Comparison of ENCODE assay signal across 8 mouse cellular contexts in genomic region chr17:56036176-56036900, GRCm38 (mm10). TPM values are rescaled to one million over a fixed set of nuclear protein-coding genes. Genes with fewer than 3 reads are reported as not detected.
A peak's percentile ranks its signal among the peaks of the same experiment; 100 is the strongest.
DNase-seq lines count a peak whose midpoint lies in the region; ATAC-seq and TF ChIP-seq lines count a peak whose summit lies in the region.

Gene Sh3gl1 (minus strand): TSS chr17:56036635.

- peak within 1 kb of the TSS; percentile 47 for H3K4me2 ChIP-seq in embryonic facial prominence, embryonic 15.5 days (replicated peaks)
- peak within 1 kb of the TSS; percentile 70 for H3K4me2 ChIP-seq in limb, embryonic 14.5 days (replicated peaks; ENCODE audit: low read depth, low read length, severe bottlenecking)
- H3K4me2 ChIP-seq in midbrain, postnatal 0 days (ENCODE audit: low read depth, low read length, poor library complexity, severe bottlenecking) = peak within 1 kb of the TSS; percentile 68

- peak; percentile 99 for DNase-seq in 416B (ENCODE audit: low read depth)
- peak; percentile 99 for DNase-seq in heart, adult 8-10 months (ENCODE audit: low spot score)
- peak; percentile 99 for DNase-seq in kidney, adult 9 months
- peak; percentile 97 for DNase-seq in limb, embryonic 14.5 days (ENCODE audit: low spot score)
- DNase-seq in midbrain, postnatal 0 days (ENCODE audit: low spot score) = peak; percentile 98
- peak; percentile 99 for DNase-seq in spleen, postnatal 14 days (ENCODE audit: low spot score in 2 of 2)

- TF ChIP-seq CTCF in bone marrow, adult 2 months (IDR thresholded peaks at IDR 0.05; ENCODE audit: control insufficient read depth, insufficient read depth, low read length) = peak; percentile 99
- TF ChIP-seq CTCF in midbrain, postnatal 0 days (IDR thresholded peaks at IDR 0.05) = peak; percentile 100

- peak within 1 kb of the TSS; percentile 98 for H3K27ac ChIP-seq in bone marrow, adult 2 months (ENCODE audit: control insufficient read depth, insufficient read depth, low read depth, low read length, poor library complexity)
- H3K27ac ChIP-seq in embryonic facial prominence, embryonic 15.5 days (replicated peaks) = peak within 1 kb of the TSS; percentile 94
- H3K27ac ChIP-seq in limb, embryonic 14.5 days (replicated peaks; ENCODE audit: low read depth, low read length) = peak within 1 kb of the TSS; percentile 84
- H3K27ac ChIP-seq in midbrain, postnatal 0 days (ENCODE audit: low read depth, low read length) = peak within 1 kb of the TSS; percentile 90

- H3K4me1 ChIP-seq in bone marrow, adult 2 months (ENCODE audit: control insufficient read depth, insufficient read depth, low read length) = peaks cover 7% of the 10 kb centered on the region
- peaks cover 51% of the 10 kb centered on the region for H3K4me1 ChIP-seq in embryonic facial prominence, embryonic 15.5 days
- H3K4me1 ChIP-seq in limb, embryonic 14.5 days (ENCODE audit: control insufficient read depth, insufficient read depth, low read length) = peaks cover 20% of the 10 kb centered on the region
- H3K4me1 ChIP-seq in midbrain, postnatal 0 days (ENCODE audit: insufficient read depth, low read length) = peaks cover 4% of the 10 kb centered on the region

- peak; percentile 89 for ATAC-seq in embryonic facial prominence, embryonic 15.5 days (ENCODE audit: insufficient number of reproducible peaks, low FRiP score, low TSS enrichment, low read depth)
- ATAC-seq in limb, embryonic 14.5 days (ENCODE audit: low FRiP score, low read depth) = peak; percentile 90
- ATAC-seq in midbrain, postnatal 0 days (ENCODE audit: low FRiP score) = peak; percentile 92

- H3K9ac ChIP-seq in embryonic facial prominence, embryonic 15.5 days = peak within 1 kb of the TSS; percentile 86
- peak within 1 kb of the TSS; percentile 91 for H3K9ac ChIP-seq in limb, embryonic 14.5 days (ENCODE audit: low read depth, low read length, severe bottlenecking)
- H3K9ac ChIP-seq in midbrain, postnatal 0 days (replicated peaks; ENCODE audit: low read length, poor library complexity, severe bottlenecking) = peak within 1 kb of the TSS; percentile 97

- no peaks in the 10 kb centered on the region for H3K27me3 ChIP-seq in embryonic facial prominence, embryonic 15.5 days
- H3K27me3 ChIP-seq in limb, embryonic 14.5 days (ENCODE audit: control insufficient read depth, insufficient read depth, low read length) = no peaks in the 10 kb centered on the region
- H3K27me3 ChIP-seq in midbrain, postnatal 0 days (ENCODE audit: insufficient read depth, low read length) = no peaks in the 10 kb centered on the region

- H3K4me3 ChIP-seq in bone marrow, adult 2 months (replicated peaks; ENCODE audit: control insufficient read depth, low read depth, low read length) = peak within 1 kb of the TSS; percentile 96
- H3K4me3 ChIP-seq in embryonic facial prominence, embryonic 15.5 days (replicated peaks) = peak within 1 kb of the TSS; percentile 89
- peak within 1 kb of the TSS; percentile 80 for H3K4me3 ChIP-seq in limb, embryonic 14.5 days (replicated peaks; ENCODE audit: low read length)
- H3K4me3 ChIP-seq in midbrain, postnatal 0 days (ENCODE audit: low read depth, low read length) = peak within 1 kb of the TSS; percentile 89

- peaks cover 24% of the 10 kb centered on the region for H3K36me3 ChIP-seq in embryonic facial prominence, embryonic 15.5 days
- peaks cover 24% of the 10 kb centered on the region for H3K36me3 ChIP-seq in limb, embryonic 14.5 days (ENCODE audit: control insufficient read depth, insufficient read depth, low read length)
- peaks cover 13% of the 10 kb centered on the region; the same call in 1 of the 2 replicates for H3K36me3 ChIP-seq in midbrain, postnatal 0 days (ENCODE audit: insufficient read depth, low read length)

- peak; percentile 88; the same call in 1 of the 2 replicates for TF ChIP-seq POLR2A in bone marrow, adult 2 months (IDR thresholded peaks at IDR 0.05; ENCODE audit: borderline replicate concordance, control insufficient read depth, low read depth, low read length)
- peak; percentile 79; the same call in 1 of the 2 replicates for TF ChIP-seq POLR2A in limb, embryonic 14.5 days (IDR thresholded peaks at IDR 0.05; ENCODE audit: borderline replicate concordance, extremely low read depth, insufficient read depth, insufficient read length)

- H3K9me3 ChIP-seq in embryonic facial prominence, embryonic 15.5 days (replicated peaks) = no peaks in the 10 kb centered on the region
- H3K9me3 ChIP-seq in limb, embryonic 14.5 days (ENCODE audit: control insufficient read depth, low read length) = no peaks in the 10 kb centered on the region
- no peaks in the 10 kb centered on the region for H3K9me3 ChIP-seq in midbrain, postnatal 0 days (ENCODE audit: low read length)

- WGBS in bone marrow, adult 2 months = under 1% methylated on average over 74 of the region's 74 CpGs
- WGBS in embryonic facial prominence, embryonic 15.5 days = under 1% methylated on average over 72 of the region's 74 CpGs
- WGBS in limb, embryonic 14.5 days = 0% methylated on average over 73 of the region's 74 CpGs
- 1% methylated on average over 71 of the region's 74 CpGs for WGBS in midbrain, postnatal 0 days

RNA-seq across cellular contexts. Expression of gene Sh3gl1, which starts in this region (rescaled TPM):
- polyA plus RNA-seq in bone marrow, adult 2 months (2011; ENCODE audit: insufficient read depth, insufficient read length, low replicate concordance, missing spikeins) = 39.9 and 55.5 TPM in 2 replicates
- 194 and 201 TPM in 2 replicates for polyA plus RNA-seq in embryonic facial prominence, embryonic 15.5 days (2015; fragmentation: Nextera tagmentation; extraction: Ambion mirVana)
- total RNA-seq in heart, adult 8-10 months (2022) = 10 to 100 TPM; 12.3 to 14.4 (median 13.3) TPM
- polyA plus RNA-seq in limb, embryonic 14.5 days (2012; rRNA removed) = 176 and 194 TPM in 2 replicates
- 166 and 178 TPM in 2 replicates for polyA plus RNA-seq in limb, embryonic 14.5 days (2014; fragmentation: Nextera tagmentation; extraction: Ambion mirVana)
- 64.1 and 71.4 TPM in 2 replicates for total RNA-seq in midbrain, postnatal 0 days (2014; rRNA removed)
- polyA plus RNA-seq in midbrain, postnatal 0 days (2015; fragmentation: Nextera tagmentation; extraction: Ambion mirVana) = 83.2 and 84.8 TPM in 2 replicates

Comparison
In these comparisons a context has a peak if more than half of its experiments do, and no peak if none do; other contexts are left out.
1. Peak in every context shown above with its lines: DNase-seq, ATAC-seq, H3K4me3 ChIP-seq and H3K27ac ChIP-seq.